Mouse (Mus musculus): ENCODE results near the gene Fads2.

- TF ChIP-seq GATA1 (IDR thresholded peaks at IDR 0.05; ENCODE audit: low read length) (no peak), TAL1 (IDR thresholded peaks at IDR 0.05; ENCODE audit: low read length) (no peak)
Measured at GRCm38 (mm10) chr19:10085454-10085853, 16.1 kb downstream of the Fads2 start.
